Mouse (Mus musculus): ENCODE measurements around the gene Tspan18.

Gene Tspan18

GRCm38 (mm10) chr2:93333817-93334731 lies at the start of gene Tspan18:
Gene Tspan18, minus strand, starts transcription at chr2:93334505.
- peak; percentile 68 for DNase-seq

GRCm38 (mm10) chr2:93383831-93384230 lies 49.5 kb upstream of the Tspan18 start:
- peak; percentile 56 for DNase-seq

- no peak for DNase-seq
Observed at GRCm38 (mm10) chr2:93380680-93381089, 46.4 kb upstream of the Tspan18 start.

GRCm38 (mm10) chr2:93377797-93378196 lies 43.5 kb upstream of the Tspan18 start:
- peak; percentile 69 for DNase-seq

- DNase-seq = no peak
Observed at GRCm38 (mm10) chr2:93377157-93377556, 42.9 kb upstream of the Tspan18 start.

GRCm38 (mm10) chr2:93372872-93373271 lies 38.6 kb upstream of the Tspan18 start:
- no peak for DNase-seq

- DNase-seq = no peak
Observed at GRCm38 (mm10) chr2:93372097-93372571, 37.8 kb upstream of the Tspan18 start.

- no peak for DNase-seq
Observed at GRCm38 (mm10) chr2:93368954-93369353, 34.6 kb upstream of the Tspan18 start.

- no peak for DNase-seq
Observed at GRCm38 (mm10) chr2:93367962-93368361, 33.7 kb upstream of the Tspan18 start.

- DNase-seq = peak; percentile 85
Observed at GRCm38 (mm10) chr2:93365411-93365810, 31.1 kb upstream of the Tspan18 start.

- DNase-seq = no peak
Observed at GRCm38 (mm10) chr2:93364951-93365350, 30.6 kb upstream of the Tspan18 start.

GRCm38 (mm10) chr2:93361454-93361853 lies 27.1 kb upstream of the Tspan18 start:
- DNase-seq = no peak

GRCm38 (mm10) chr2:93360310-93360709 lies 26.0 kb upstream of the Tspan18 start:
- no peak for DNase-seq

- no peak for DNase-seq
Observed at GRCm38 (mm10) chr2:93357391-93357790, 23.1 kb upstream of the Tspan18 start.

GRCm38 (mm10) chr2:93355845-93356244 lies 21.5 kb upstream of the Tspan18 start:
- DNase-seq = no peak

- no peak for DNase-seq
Observed at GRCm38 (mm10) chr2:93354621-93355020, 20.3 kb upstream of the Tspan18 start.

GRCm38 (mm10) chr2:93353725-93354124 lies 19.4 kb upstream of the Tspan18 start:
- DNase-seq = no peak

- no peak for DNase-seq
Observed at GRCm38 (mm10) chr2:93352915-93353685, 18.8 kb upstream of the Tspan18 start.

GRCm38 (mm10) chr2:93351352-93351751 lies 17.0 kb upstream of the Tspan18 start:
- DNase-seq = no peak

- no peak for DNase-seq
Observed at GRCm38 (mm10) chr2:93347018-93347417, 12.7 kb upstream of the Tspan18 start.

- no peak for DNase-seq
Observed at GRCm38 (mm10) chr2:93346609-93347008, 12.3 kb upstream of the Tspan18 start.

GRCm38 (mm10) chr2:93345663-93346268 lies 11.5 kb upstream of the Tspan18 start:
- no peak for DNase-seq

All from cerebellum, adult 9-11 months (tissue).